Mouse (Mus musculus) midbrain, embryonic 12.5 days (tissue): ENCODE data around the gene Megf11. TPM values are rescaled to one million over a fixed set of nuclear protein-coding genes. Genes with fewer than 3 reads are reported as not detected.

ENCODE experiments used
- ATAC-seq: fragments of 200-750 bp; cut with Nextera tagmentation; 2 replicates; pipeline ENCODE4 v1.8.0; 2017; ENCODE audit warnings: low read depth, moderate TSS enrichment, moderate library complexity; ENCODE audit not compliant: low FRiP score
- H3K27ac ChIP-seq: fragments of 300-500 bp; sonication (generic); replicated peaks from 2 replicates; pipeline ENCODE4 v1.5.1; 2016; ENCODE audit warnings: mild to moderate bottlenecking
- H3K27me3 ChIP-seq: fragments of 300-500 bp; sonication (generic); 2 replicates; pipeline ENCODE4 v1.6.1; 2016; ENCODE audit warnings: mild to moderate bottlenecking
- H3K36me3 ChIP-seq: fragments of 300-500 bp; sonication (generic); 2 replicates; pipeline ENCODE4 v1.6.1; 2016
- H3K4me1 ChIP-seq: fragments of 300-500 bp; sonication (generic); 2 replicates; pipeline ENCODE4 v1.6.1; 2016
- H3K4me2 ChIP-seq: fragments of 300-500 bp; sonication (generic); replicated peaks from 2 replicates; pipeline ENCODE4 v1.6.1; 2016; ENCODE audit warnings: mild to moderate bottlenecking, moderate library complexity
- H3K4me3 ChIP-seq: fragments of 300-500 bp; sonication (generic); 2 replicates; pipeline ENCODE4 v1.5.1; 2016; ENCODE audit warnings: mild to moderate bottlenecking
- H3K9ac ChIP-seq: fragments of 300-500 bp; sonication (generic); replicated peaks from 2 replicates; pipeline ENCODE4 v1.6.1; 2016; ENCODE audit warnings: mild to moderate bottlenecking, moderate library complexity
- H3K9me3 ChIP-seq: fragments of 300-500 bp; sonication (generic); 2 replicates; pipeline ENCODE4 v1.6.1; 2016; ENCODE audit warnings: mild to moderate bottlenecking
- WGBS: fragments of 180-500 bp; shearing (Covaris S2); methylation state at CpG from one replicate; pipeline ENCODE4 v1.1.7; 2016; 5-methylcytosine and 5-hydroxymethylcytosine counted together
- polyA plus RNA-seq: library from polyadenylated mRNA; unstranded; fragments of >200 nt; fragmentation: Nextera tagmentation; extraction: Ambion mirVana; gene quantifications from 2 replicates; pipeline ENCODE4 v1.2.1, GENCODE M21; 2016

The Megf11 gene
- polyA plus RNA-seq, 1 experiment from 2014 or later, result 6.5 TPM

DNA sequence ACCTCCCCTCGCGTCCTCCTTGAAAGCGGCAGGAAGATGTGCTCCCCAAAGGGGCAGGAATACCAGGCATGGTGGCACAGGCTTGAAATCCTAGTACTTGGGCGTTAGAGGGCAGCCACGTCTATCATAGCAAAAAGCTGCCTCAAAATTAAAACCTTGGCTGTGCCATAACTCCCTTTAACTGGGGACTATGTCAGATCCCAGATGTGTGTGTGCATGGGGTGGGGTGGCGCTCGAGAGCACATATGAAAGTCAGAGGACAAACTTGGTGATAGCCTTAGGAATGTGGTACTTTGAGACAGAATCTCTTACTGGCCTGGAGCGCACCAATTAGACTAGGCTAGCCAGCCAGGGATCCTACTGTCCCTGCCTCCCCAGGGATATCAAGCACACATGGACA lies 235.2 kb downstream of the Megf11 start:
- Histone ChIP-seq H3K27me3 (peaks cover 9% of the 10 kb centered on the region; the same call in 1 of the 2 replicates), H3K4me2 (no peak overlapping the region), H3K4me1 (peaks cover 18% of the 10 kb centered on the region), H3K36me3 (no peaks in the 10 kb centered on the region), H3K9me3 (no peaks in the 10 kb centered on the region), H3K9ac (no peak overlapping the region), H3K4me3 (no peak overlapping the region), H3K27ac (0 out of 2 replicates have a peak overlapping the region, but pooled peaks have one; percentile 0)
- WGBS, result 68% methylated on average over 8 of the region's 8 CpGs
- no peak for ATAC-seq

DNA sequence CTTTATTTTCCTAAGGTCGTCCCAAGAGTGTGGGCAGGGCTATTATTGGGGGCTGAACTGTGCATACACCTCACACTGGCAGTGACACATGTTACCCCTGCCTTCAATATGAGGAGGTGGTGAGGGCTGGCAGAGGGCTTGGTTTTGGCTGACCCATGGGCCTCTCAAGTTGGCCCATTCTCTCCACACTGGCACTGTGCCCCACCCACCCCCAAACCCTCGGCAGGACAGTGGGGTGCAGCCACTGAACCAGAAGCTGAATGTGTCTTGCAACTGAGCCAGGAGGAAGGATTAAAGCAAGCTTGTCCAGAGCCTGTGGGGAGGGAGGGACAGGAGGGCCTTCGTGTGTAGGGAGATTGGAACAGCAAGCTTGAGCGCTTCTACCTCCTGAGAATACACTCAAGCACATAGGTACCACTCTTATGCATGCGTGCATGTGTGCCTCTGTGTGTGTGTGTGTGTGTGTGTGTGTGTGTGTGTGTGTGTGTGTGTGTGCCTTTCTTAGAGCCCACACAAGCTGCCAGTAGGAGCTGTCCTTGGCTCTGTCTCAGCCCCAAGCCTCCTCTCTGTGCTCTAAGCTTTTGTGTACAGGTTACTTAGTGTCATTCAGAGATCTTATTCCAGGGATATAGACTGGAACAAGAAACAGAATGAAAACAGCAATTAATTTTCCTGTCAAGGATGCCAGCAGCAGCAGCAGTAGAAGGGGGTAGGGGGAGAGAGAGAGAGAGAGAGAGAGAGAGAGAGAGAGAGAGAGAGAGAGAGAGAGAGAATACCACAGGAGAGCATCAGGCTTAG lies 236.3 kb downstream of the Megf11 start:
- peaks cover 24% of the 10 kb centered on the region for H3K4me1 ChIP-seq
- 0 out of 2 replicates have a peak, but pooled peaks cover 6% of the 10 kb centered on the region for H3K27me3 ChIP-seq
- no peak overlapping the region for H3K9ac ChIP-seq
- no peak overlapping the region for H3K4me2 ChIP-seq
- no peaks in the 10 kb centered on the region for H3K9me3 ChIP-seq
- H3K4me3 ChIP-seq, result no peak overlapping the region
- no peaks in the 10 kb centered on the region for H3K36me3 ChIP-seq
- 0 out of 2 replicates have a peak, but pooled peaks have one; percentile 27 for ATAC-seq
- 31% methylated on average over 5 of the region's 5 CpGs for WGBS
- H3K27ac ChIP-seq, result peak overlapping the region; percentile 46

DNA sequence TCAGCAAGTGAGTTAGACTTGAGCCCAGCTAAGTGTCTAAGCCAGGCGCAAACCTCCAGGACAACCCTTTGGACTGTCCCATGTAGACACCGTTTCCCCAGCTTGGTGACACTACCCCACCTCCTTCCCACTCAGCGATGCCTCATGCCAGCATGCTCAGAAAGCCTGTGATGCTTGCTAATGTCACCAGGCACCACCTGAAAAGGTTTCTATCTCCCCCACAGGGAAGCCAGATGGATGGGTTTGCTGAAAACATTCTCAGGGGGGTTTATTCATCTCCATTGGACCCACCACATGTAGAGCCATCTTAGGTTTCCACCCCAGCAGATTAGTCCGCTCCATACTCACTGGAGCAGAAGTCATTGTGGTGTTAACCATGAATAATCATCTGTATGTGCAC lies 237.9 kb downstream of the Megf11 start:
- no peak for ATAC-seq
- H3K36me3 ChIP-seq, result no peaks in the 10 kb centered on the region
- H3K27me3 ChIP-seq, result 0 out of 2 replicates have a peak, but pooled peaks cover 9% of the 10 kb centered on the region
- no peak overlapping the region for H3K27ac ChIP-seq
- no peak overlapping the region for H3K9ac ChIP-seq
- H3K4me1 ChIP-seq, result peaks cover 24% of the 10 kb centered on the region
- no peaks in the 10 kb centered on the region for H3K9me3 ChIP-seq
- H3K4me3 ChIP-seq, result no peak overlapping the region
- H3K4me2 ChIP-seq, result no peak overlapping the region
- whole genome bisulfite sequencing, result 86% methylated on average over 4 of the region's 4 CpGs

DNA sequence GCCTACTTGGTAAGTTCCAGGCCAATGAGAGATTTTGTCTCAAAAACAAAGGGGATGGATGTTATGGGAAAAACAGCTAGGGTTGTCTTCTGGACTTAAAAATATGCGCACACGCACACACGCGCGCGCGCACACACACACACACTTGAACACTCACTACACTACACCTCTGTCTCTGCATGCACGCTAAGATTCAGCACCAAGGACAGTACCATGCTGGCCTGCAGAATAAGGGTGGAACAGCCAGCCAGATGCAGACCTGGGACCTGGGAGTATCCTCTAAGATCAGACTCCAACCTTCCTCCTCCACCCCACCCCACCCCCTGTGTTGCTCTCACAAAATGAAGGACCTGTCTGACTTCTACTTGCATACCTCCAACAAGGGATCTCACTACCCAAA lies 239.1 kb downstream of the Megf11 start:
- 72% methylated on average over 8 of the region's 8 CpGs for WGBS
- Histone ChIP-seq H3K4me2 (no peak overlapping the region), H3K27ac (no peak overlapping the region), H3K9me3 (no peaks in the 10 kb centered on the region), H3K4me3 (no peak overlapping the region), H3K9ac (no peak overlapping the region), H3K36me3 (no peaks in the 10 kb centered on the region), H3K4me1 (peaks cover 24% of the 10 kb centered on the region), H3K27me3 (0 out of 2 replicates have a peak, but pooled peaks cover 9% of the 10 kb centered on the region)
- ATAC-seq, result no peak

DNA sequence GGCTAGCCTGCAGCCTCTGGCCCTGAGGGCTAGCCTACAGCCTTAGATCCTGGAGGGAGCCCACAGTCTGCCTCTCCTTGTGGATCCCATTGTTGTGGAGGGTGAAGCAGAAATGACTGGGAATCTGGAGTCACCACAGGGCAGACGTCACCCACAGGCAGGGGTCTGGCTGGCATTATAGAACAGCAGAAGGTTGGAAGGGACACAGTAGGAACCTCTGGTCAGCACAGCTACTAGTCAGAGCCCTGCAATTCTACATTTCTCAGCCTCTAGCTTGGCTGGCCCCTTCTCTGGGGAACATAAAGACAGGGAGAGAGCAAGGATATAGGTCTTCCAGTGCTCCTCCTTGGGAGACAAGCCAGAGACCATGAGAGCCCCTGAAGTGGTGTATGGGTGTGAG lies 244.4 kb downstream of the Megf11 start:
- no peaks in the 10 kb centered on the region for H3K36me3 ChIP-seq
- H3K27ac ChIP-seq, result no peak overlapping the region
- no peaks in the 10 kb centered on the region for H3K9me3 ChIP-seq
- ATAC-seq, result no peak
- H3K4me3 ChIP-seq, result no peak overlapping the region
- no peak overlapping the region for H3K4me2 ChIP-seq
- 45% methylated on average over 1 of the region's 1 CpGs for WGBS
- no peak overlapping the region for H3K9ac ChIP-seq
- 0 out of 2 replicates have a peak, but pooled peaks cover 3% of the 10 kb centered on the region for H3K27me3 ChIP-seq
- peaks cover 12% of the 10 kb centered on the region; the same call in 1 of the 2 replicates for H3K4me1 ChIP-seq

DNA sequence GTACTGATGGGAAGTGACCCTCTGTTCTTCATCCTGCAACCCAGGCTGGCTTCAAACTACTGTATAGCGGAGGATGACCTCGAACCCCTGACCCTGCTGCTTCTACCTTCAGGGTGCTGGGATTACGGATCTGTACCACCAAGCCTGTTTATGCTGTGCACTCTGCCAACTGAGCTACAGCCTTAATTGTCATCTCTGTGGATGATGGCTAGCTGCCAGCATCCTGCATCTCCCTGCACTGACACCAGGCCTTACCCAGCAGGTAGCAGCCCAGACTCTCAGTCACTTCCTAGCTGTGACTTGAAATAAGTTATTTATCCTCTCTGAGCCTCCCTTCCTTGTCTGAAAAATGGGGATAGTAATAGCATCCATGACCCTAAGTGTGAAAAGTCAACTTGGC lies 247.7 kb downstream of the Megf11 start:
- no peak overlapping the region for H3K4me2 ChIP-seq
- peaks cover 24% of the 10 kb centered on the region for H3K27me3 ChIP-seq
- peaks cover 18% of the 10 kb centered on the region for H3K4me1 ChIP-seq
- H3K9me3 ChIP-seq, result no peaks in the 10 kb centered on the region
- H3K4me3 ChIP-seq, result no peak overlapping the region
- no peaks in the 10 kb centered on the region for H3K36me3 ChIP-seq
- H3K9ac ChIP-seq, result no peak overlapping the region
- ATAC-seq, result no peak
- H3K27ac ChIP-seq, result no peak overlapping the region
- WGBS, result 91% methylated on average over 3 of the region's 3 CpGs

DNA sequence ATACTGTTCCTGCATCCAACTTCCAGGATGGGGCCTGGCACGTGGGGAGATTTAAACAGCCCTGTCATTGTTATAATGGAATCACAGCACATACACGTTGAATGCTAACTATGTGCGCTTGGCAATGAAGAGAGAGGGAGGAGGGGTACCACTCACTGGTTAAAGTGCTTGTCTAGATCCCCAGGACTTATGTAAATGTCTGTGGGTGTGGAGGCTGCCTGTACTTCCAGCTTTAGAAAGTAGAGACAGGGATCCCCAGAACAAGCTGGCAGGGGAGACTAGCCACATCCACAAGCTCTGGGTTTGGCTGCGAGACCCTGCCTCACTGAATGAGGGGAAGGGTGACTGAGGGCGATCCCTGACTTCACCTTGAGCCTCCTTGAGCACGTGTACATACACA lies 250.7 kb downstream of the Megf11 start:
- no peak for ATAC-seq
- H3K9ac ChIP-seq, result no peak overlapping the region
- 58% methylated on average over 6 of the region's 6 CpGs for WGBS

DNA sequence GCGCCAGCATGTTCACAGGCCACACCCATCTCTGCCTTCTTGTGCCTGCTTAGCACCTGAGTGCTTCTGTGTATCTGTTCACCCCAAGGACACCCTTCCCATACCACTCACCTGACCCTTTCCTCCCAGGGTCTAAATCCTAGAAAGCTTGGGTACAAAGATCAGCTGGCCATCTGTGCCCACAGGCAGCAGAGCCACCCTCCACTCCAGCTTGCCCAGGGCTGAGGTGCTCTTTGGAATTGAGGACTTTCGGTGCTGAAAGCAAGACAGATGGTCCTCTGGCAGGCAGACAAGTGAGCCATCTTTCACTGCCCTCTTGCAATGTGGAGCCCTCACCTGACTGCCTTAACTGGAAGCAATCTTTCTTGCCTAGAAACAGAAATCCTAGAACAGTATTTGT lies 251.5 kb downstream of the Megf11 start:
- Histone ChIP-seq H3K27ac (no peak overlapping the region), H3K9me3 (no peaks in the 10 kb centered on the region), H3K36me3 (no peaks in the 10 kb centered on the region), H3K4me2 (no peak overlapping the region), H3K27me3 (peaks cover 42% of the 10 kb centered on the region), H3K4me3 (no peak overlapping the region), H3K4me1 (peaks cover 23% of the 10 kb centered on the region), H3K9ac (no peak overlapping the region)
- WGBS, result 96% methylated on average over 2 of the region's 2 CpGs
- ATAC-seq, result no peak

More for the DNA sequence above, 250.7 kb downstream of the Megf11 start:
- Histone ChIP-seq H3K4me3 (no peak overlapping the region), H3K36me3 (no peaks in the 10 kb centered on the region), H3K9me3 (no peaks in the 10 kb centered on the region), H3K4me2 (no peak overlapping the region), H3K27me3 (peaks cover 42% of the 10 kb centered on the region), H3K27ac (no peak overlapping the region), H3K4me1 (peaks cover 23% of the 10 kb centered on the region)

DNA sequence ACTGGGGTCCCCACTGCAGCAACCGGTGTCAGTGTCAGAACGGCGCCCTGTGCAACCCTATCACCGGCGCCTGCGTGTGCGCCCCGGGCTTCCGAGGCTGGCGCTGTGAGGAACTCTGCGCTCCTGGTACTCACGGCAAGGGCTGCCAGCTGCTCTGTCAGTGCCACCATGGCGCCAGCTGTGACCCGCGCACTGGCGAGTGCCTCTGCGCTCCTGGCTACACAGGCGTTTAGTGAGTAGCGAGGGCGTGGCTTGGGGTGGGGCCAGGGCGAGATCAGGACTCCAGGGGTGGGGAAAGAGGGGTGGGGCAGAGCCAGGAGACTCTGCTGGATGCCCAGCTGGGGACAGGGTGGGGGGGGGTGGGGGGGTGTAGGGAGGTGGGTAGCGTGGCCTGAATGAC lies 252.8 kb downstream of the Megf11 start:
- H3K27me3 ChIP-seq, result peaks cover 42% of the 10 kb centered on the region
- under 1% methylated on average over 22 of the region's 22 CpGs for WGBS

DNA sequence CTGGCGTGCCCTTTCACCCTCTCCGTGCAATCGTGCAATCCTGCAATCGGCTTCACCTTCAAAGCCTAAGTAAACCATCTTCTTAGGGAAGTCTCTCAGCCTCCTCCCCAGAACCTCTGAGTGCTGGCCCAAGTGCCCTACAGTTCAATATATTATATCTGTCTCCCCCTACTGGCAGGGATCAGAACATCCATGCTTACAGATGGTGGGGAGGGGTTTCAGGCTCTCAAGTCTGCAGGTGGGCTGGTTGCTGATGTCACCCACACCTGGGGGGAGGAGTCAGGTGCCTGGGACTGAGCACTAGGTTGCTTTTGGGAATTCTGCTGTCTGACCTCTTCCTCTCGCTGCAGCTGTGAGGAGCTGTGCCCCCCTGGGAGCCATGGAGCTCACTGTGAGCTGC lies 254.2 kb downstream of the Megf11 start:
- WGBS, result 12% methylated on average over 5 of the region's 5 CpGs
- Histone ChIP-seq H3K27me3 (peaks cover 42% of the 10 kb centered on the region), H3K9ac (no peak overlapping the region), H3K4me3 (no peak overlapping the region), H3K4me2 (no peak overlapping the region), H3K9me3 (no peaks in the 10 kb centered on the region), H3K36me3 (no peaks in the 10 kb centered on the region), H3K4me1 (peaks cover 25% of the 10 kb centered on the region), H3K27ac (no peak overlapping the region)
- no peak for ATAC-seq

More for the DNA sequence above, 252.8 kb downstream of the Megf11 start:
- ATAC-seq, result no peak
- Histone ChIP-seq H3K4me3 (peak overlapping the region; percentile 10; the same call in 1 of the 2 replicates), H3K27ac (no peak overlapping the region), H3K9me3 (no peaks in the 10 kb centered on the region), H3K4me2 (peak overlapping the region; percentile 49), H3K4me1 (peaks cover 23% of the 10 kb centered on the region), H3K9ac (0 out of 2 replicates have a peak overlapping the region, but pooled peaks have one; percentile 26), H3K36me3 (no peaks in the 10 kb centered on the region)

DNA sequence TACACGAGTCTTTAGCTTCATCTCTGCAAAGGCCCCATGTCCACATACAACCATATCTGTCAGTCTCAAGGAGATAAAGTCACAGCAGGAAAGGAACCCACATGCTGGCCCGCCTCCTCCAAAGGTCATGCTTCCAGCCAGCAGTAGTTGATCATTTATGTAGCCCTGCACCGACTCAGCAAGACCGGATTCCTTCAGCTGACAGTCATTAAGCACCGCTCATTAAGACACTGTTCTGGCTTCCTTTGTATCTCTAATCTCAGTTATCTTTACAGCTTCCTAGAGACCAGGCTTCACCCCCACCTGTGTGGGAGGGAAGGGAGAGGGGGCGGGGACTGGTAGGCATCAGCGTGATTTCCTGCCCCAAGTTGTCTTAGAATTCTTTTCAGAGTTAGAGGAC lies 258.7 kb downstream of the Megf11 start:
- Histone ChIP-seq H3K36me3 (no peaks in the 10 kb centered on the region), H3K27me3 (peaks cover 10% of the 10 kb centered on the region; the same call in 1 of the 2 replicates), H3K27ac (no peak overlapping the region), H3K4me1 (0 out of 2 replicates have a peak, but pooled peaks cover 6% of the 10 kb centered on the region), H3K9ac (no peak overlapping the region), H3K4me3 (no peak overlapping the region), H3K9me3 (no peaks in the 10 kb centered on the region), H3K4me2 (no peak overlapping the region)
- 58% methylated on average over 7 of the region's 7 CpGs for WGBS
- no peak for ATAC-seq

DNA sequence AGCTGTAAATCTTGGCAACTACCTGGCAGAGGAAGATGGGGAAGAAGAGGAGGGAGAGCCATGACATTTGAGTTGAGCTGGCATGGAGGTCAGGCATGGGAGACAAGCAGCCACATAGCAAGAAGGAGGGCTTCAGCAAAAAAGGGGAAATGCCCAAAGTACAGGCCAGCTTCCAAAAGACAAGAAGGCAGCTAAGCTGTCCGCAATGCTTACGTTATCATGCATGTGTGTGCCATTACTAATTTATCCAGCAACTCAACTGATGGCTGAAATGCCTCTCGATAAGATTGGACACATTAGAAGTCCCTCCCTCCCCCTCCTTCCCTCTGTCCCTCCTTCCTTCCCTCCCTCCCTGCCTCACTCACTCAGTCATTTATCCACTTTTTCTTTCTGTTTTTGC lies 260.0 kb downstream of the Megf11 start:
- Histone ChIP-seq H3K9me3 (no peaks in the 10 kb centered on the region), H3K9ac (no peak overlapping the region), H3K36me3 (no peaks in the 10 kb centered on the region), H3K4me1 (0 out of 2 replicates have a peak, but pooled peaks cover 6% of the 10 kb centered on the region), H3K27ac (no peak overlapping the region), H3K4me2 (no peak overlapping the region), H3K27me3 (peaks cover 4% of the 10 kb centered on the region; the same call in 1 of the 2 replicates), H3K4me3 (no peak overlapping the region)
- ATAC-seq, result no peak
- 86% methylated on average over 3 of the region's 3 CpGs for WGBS
